Mouse (Mus musculus) stomach, postnatal 0 days (tissue): ENCODE measurements around the gene Gdpd3. TPM values are rescaled to one million over a fixed set of nuclear protein-coding genes. Genes with fewer than 3 reads are reported as not detected.
A peak's percentile ranks its signal among the peaks of the same experiment; 100 is the strongest.

Experiments
- ATAC-seq: fragments of 200-750 bp; cut with Nextera tagmentation; 2 replicates; pipeline ENCODE4 v1.8.0; 2017; ENCODE audit not compliant: low FRiP score, low TSS enrichment
- DNase-seq: peaks from one replicate; pipeline ENCODE4 v3.0.0-alpha.2; 2016; ENCODE audit warnings: low spot score
- H3K27ac ChIP-seq: fragments of 300-500 bp; sonication (generic); replicated peaks from 2 replicates; pipeline ENCODE4 v1.5.1; 2014; ENCODE audit warnings: mild to moderate bottlenecking, control low read depth
- H3K27me3 ChIP-seq: fragments of 300-500 bp; sonication (generic); 2 replicates; pipeline ENCODE4 v1.6.1; 2014; ENCODE audit warnings: low read length; ENCODE audit not compliant: control insufficient read depth, insufficient read depth
- H3K36me3 ChIP-seq: fragments of 300-500 bp; sonication (generic); 2 replicates; pipeline ENCODE4 v1.6.1; 2014; ENCODE audit warnings: low read length, mixed read lengths; ENCODE audit not compliant: control insufficient read depth, insufficient read depth
- H3K4me1 ChIP-seq: fragments of 300-500 bp; sonication (generic); replicated peaks from 2 replicates; pipeline ENCODE4 v1.6.1; 2014; ENCODE audit warnings: antibody characterized with exemption; ENCODE audit not compliant: control insufficient read depth, insufficient read depth
- H3K4me2 ChIP-seq: fragments of 300-500 bp; sonication (generic); replicated peaks from 2 replicates; pipeline ENCODE4 v1.6.1; 2014; ENCODE audit warnings: low read depth, mild to moderate bottlenecking, control low read depth, moderate library complexity
- H3K4me3 ChIP-seq: fragments of 300-500 bp; sonication (generic); 2 replicates; pipeline ENCODE4 v1.5.1; 2014; ENCODE audit warnings: low read depth, low read length, control low read depth
- H3K9ac ChIP-seq: fragments of 300-500 bp; sonication (generic); 2 replicates; pipeline ENCODE4 v1.6.1; 2014; ENCODE audit warnings: mild to moderate bottlenecking, low read length, control low read depth, mixed read lengths
- H3K9me3 ChIP-seq: fragments of 300-500 bp; sonication (generic); 2 replicates; pipeline ENCODE4 v1.6.1; 2016; ENCODE audit warnings: low read length; ENCODE audit not compliant: control insufficient read depth
- CTCF ChIP-seq: IDR thresholded peaks from 2 replicates; pipeline ENCODE4 v1.5.1; 2016; ENCODE audit warnings: antibody characterized with exemption, low read depth, mild to moderate bottlenecking, moderate library complexity
- EP300 ChIP-seq: optimal IDR thresholded peaks from 2 replicates; pipeline ENCODE3; 2016; ENCODE audit warnings: antibody characterized with exemption
- WGBS: fragments of 180-500 bp; shearing (Covaris S2); extraction: QIAGEN DNeasy Blood & Tissue Kit; methylation state at CpG from one replicate; pipeline ENCODE4 v1.1.7; 2014; 5-methylcytosine and 5-hydroxymethylcytosine counted together
- polyA plus RNA-seq: library from polyadenylated mRNA; unstranded; fragments of >200 nt; fragmentation: Nextera tagmentation; extraction: Ambion mirVana; gene quantifications from 2 replicates; pipeline ENCODE4 v1.2.1, GENCODE M21; 2015

Gdpd3 gene
- polyA plus RNA-seq, 1 experiment from 2014 or later = 51.3 TPM

DNA sequence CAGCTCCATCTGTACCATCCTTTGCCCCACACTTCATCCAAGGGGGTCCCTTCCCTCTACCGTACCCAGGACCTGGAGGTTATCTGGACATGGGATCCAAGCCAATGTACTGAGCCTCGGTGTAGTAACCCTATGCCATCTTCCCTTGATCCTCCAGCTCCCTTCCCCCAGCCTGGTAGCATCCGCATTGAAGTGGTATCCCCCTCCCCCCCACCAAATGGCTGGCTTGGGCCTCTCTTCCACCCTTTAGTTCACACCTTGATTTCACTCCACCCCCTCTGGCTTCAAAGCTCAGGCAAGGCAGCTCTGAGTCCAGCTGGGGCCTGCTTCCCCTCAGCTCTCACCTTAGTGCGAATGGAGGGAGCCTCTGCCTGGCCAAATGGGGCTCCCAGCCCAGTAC, 18.9 kb downstream of the Gdpd3 start:
- no peak overlapping the region for H3K4me3 ChIP-seq
- TF ChIP-seq EP300 = no peak
- TF ChIP-seq CTCF = no peak
- H3K27me3 ChIP-seq = no peaks in the 10 kb centered on the region
- peaks cover 38% of the 10 kb centered on the region for H3K36me3 ChIP-seq
- WGBS = 55% methylated on average over 4 of the region's 4 CpGs
- H3K9ac ChIP-seq = no peak overlapping the region
- no peak overlapping the region for H3K4me2 ChIP-seq
- no peak overlapping the region for H3K27ac ChIP-seq
- H3K9me3 ChIP-seq = no peaks in the 10 kb centered on the region
- DNase-seq (no peak), ATAC-seq (no peak)
- peaks cover 6% of the 10 kb centered on the region for H3K4me1 ChIP-seq

DNA sequence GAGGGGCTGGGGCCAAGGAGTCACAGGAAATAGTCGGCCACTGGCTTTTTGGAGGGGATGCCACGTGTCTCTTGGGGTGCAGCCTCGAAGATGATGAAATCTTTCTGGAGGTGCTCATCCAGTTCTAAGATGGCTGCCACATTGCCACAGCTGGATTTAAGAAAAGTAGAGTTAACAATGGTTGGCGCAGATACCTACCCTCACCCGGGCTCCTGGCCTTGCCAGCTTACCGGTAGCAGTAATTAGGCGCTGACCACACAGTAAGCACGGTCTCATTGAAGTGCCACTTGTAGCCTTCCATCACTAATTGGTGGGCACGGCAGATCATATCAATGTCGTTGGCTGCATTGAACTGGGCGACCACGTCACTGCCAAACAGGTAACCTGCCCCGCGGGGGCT, 20.0 kb downstream of the Gdpd3 start:
- no peak overlapping the region for H3K27ac ChIP-seq
- TF ChIP-seq CTCF (no peak), EP300 (no peak)
- peaks cover 38% of the 10 kb centered on the region for H3K36me3 ChIP-seq
- DNase-seq = no peak
- H3K9me3 ChIP-seq = no peaks in the 10 kb centered on the region
- WGBS = 90% methylated on average over 14 of the region's 14 CpGs
- H3K4me1 ChIP-seq = peaks cover 2% of the 10 kb centered on the region
- H3K27me3 ChIP-seq = no peaks in the 10 kb centered on the region
- H3K4me3 ChIP-seq = no peak overlapping the region
- H3K9ac ChIP-seq = no peak overlapping the region
- H3K4me2 ChIP-seq = no peak overlapping the region
- no peak for ATAC-seq

DNA sequence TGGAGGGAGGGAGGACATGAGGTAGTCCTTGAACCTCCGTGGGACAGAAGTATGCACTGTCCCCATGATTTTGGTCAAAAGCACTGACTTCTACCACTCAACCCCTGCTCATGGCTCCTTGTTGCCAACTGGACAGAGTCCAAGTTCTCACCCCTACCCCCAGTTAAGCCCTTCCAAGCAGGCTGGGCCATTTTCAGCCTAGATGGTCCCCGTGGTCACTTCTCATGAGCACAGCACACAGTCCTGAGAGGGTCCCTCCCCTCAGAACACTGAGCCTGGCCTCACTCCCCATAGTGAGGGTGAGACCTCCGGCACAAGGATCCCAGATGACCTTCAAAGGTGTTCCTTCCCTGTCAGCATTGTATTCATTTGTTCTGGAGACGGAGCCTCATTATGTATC, 23.0 kb downstream of the Gdpd3 start:
- no peaks in the 10 kb centered on the region for H3K4me1 ChIP-seq
- no peak overlapping the region for H3K9ac ChIP-seq
- peaks cover 38% of the 10 kb centered on the region for H3K36me3 ChIP-seq
- no peak overlapping the region for H3K4me3 ChIP-seq
- no peaks in the 10 kb centered on the region for H3K27me3 ChIP-seq
- no peak overlapping the region for H3K27ac ChIP-seq
- WGBS = 84% methylated on average over 4 of the region's 4 CpGs
- TF ChIP-seq EP300 (no peak), CTCF (no peak)
- H3K9me3 ChIP-seq = no peaks in the 10 kb centered on the region
- H3K4me2 ChIP-seq = no peak overlapping the region
- no peak for DNase-seq
- ATAC-seq = no peak

DNA sequence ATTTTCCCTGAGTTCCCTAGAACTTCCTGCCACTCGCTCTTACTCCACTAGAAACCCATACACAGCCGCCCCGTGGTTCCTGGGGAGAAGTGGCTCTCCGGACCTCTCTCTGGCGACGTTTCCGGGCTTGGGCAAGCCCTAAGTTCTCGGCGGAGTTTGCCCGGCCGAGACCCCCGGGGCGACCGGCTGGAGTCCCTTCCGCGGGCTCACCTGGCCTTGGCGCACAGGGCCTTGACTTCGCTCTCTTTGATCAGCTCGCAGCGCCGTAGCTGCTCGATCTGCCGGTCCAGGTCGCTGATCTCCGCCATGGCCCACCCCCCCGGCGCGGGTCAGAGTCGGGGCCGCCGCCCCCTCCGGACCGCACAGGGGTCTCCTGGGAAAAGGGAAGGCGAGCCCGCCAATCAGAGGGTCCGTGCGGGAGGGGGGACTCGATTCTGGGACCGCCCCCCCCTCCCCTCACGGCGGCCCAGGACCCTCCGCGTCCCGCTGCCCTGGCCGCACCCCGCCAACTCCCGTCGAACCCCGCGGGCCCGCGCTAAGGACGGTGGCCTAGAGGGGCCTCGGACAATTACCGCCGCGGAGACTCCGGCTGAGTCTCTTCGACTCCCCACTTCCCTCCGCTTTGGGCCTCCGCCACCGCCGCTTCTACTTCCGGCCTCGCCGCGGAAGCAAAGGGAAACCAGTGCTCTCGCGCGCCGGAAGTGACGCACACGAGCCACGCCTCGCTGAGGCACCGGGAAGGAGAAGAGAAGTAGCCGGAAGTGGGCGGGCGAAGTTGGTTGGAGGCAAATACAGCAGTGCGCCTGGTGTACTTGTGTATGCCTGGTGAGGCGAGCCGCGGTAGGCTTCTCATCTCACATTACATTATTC, 26.0 kb downstream of the Gdpd3 start, which contains the start of gene Ppp4c:
Gene Ppp4c, minus strand, starts transcription at position 646 of the 870 bp plus-strand sequence.
- H3K4me2 ChIP-seq = peak within 1 kb of the TSS; percentile 64
- under 1% methylated on average over 77 of the region's 83 CpGs for WGBS
- peaks cover 33% of the 10 kb centered on the region for H3K36me3 ChIP-seq
- peak within 1 kb of the TSS; percentile 99 for H3K27ac ChIP-seq
- DNase-seq (peak; percentile 99), ATAC-seq (peak; percentile 93)
- no peaks in the 10 kb centered on the region for H3K9me3 ChIP-seq
- H3K4me3 ChIP-seq = peak within 1 kb of the TSS; percentile 96
- no peaks in the 10 kb centered on the region for H3K4me1 ChIP-seq
- no peaks in the 10 kb centered on the region for H3K27me3 ChIP-seq
- TF ChIP-seq EP300 (no peak), CTCF (no peak; the same call in none of the 2 replicates)
- peak within 1 kb of the TSS; percentile 96 for H3K9ac ChIP-seq

DNA sequence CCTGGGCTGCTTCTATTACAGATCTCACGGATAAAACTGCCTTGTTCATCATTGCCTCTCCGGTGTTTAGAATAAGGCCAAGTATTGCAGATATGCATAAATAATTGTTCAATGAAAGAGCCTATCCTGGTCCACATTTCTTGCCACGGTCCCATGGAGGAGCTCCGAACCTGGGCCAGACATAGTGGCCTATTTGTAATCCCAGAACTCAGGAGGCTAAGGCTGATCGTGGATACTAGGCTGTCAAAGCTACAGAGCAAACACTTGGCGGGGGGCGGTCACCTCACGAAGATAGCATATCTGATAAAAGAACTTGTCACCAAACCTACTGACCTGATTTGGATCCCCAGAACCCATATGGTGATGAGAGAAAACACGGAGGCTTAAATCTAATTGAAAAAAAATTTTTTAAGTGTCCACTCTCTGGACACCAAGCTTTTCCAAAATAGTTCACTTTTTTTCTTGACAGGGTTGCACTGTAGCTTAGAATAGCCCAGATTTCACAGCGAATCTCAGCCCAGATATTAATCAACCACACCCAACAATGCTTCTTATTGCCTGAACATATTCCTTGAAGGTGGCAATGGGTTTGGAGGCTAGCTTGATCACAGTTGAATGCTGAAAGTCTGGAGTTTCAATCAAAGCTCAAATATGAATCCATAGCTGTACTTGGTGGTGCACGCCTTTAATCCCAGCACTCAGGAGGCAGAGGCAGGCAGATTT, 26.7 kb downstream of the Gdpd3 start:
- 17% methylated on average over 11 of the region's 11 CpGs for WGBS
- no peaks in the 10 kb centered on the region for H3K9me3 ChIP-seq
- H3K36me3 ChIP-seq = peaks cover 26% of the 10 kb centered on the region
- ATAC-seq (peak; percentile 3; the same call in 1 of the 2 replicates), DNase-seq (no peak)
- no peak for TF ChIP-seq EP300
- no peak for TF ChIP-seq CTCF
- H3K4me3 ChIP-seq = peak overlapping the region; percentile 96
- H3K27me3 ChIP-seq = no peaks in the 10 kb centered on the region
- H3K4me2 ChIP-seq = peak overlapping the region; percentile 58
- peak overlapping the region; percentile 99 for H3K27ac ChIP-seq
- 0 out of 2 replicates have a peak overlapping the region, but pooled peaks have one; percentile 18 for H3K9ac ChIP-seq
- H3K4me1 ChIP-seq = no peaks in the 10 kb centered on the region
